Mouse (Mus musculus): Measurements from ENCODE around the gene Dop1b. TPM values are rescaled to one million over a fixed set of nuclear protein-coding genes. Genes with fewer than 3 reads are reported as not detected.
"Not testable (repeated sequence)": the region's sequence is repeated elsewhere in the genome, so short reads cannot be mapped to it uniquely, and the experiment has no call there.

Gene Dop1b
- polyA plus RNA-seq, 1 experiment = 20.7 TPM

DNA sequence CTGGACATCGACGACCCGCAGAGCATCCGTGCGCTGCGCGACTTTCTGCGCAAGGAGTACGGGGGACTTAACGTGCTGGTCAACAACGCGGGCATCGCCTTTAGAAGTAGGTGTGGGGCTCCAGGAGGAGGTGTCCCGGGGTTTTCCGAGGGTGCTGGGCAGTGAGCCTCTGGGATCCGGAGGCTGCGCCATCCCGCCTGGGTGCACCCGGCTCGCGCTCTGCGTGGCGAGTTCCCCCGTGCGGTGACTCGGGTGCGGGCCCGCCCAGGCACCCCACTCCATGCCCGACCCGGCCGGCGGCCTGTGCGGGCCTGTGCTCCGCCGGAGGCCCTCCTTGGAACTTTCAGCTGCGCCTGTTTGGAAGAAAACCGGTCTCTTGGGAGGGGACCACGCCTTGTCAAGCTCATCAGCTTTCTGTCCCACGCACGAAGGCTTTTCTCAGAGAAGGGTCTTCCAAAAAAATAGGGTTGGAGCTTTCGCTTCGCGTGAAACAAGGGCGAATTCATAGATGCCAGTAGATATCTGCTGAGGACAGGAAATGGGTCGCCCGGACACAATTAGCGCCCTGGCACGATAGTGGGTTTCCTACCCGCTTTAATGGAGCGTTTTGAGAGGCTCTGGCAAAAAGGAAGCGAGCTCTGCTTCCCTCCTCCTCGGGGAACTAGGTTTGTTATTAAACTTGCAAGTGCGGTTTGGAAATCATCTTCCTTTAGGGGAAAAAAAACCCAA lies 28.0 kb upstream of the Dop1b start:
- H3K27ac ChIP-seq (ENCODE audit: insufficient read depth, low read length) = no peak overlapping the region

DNA sequence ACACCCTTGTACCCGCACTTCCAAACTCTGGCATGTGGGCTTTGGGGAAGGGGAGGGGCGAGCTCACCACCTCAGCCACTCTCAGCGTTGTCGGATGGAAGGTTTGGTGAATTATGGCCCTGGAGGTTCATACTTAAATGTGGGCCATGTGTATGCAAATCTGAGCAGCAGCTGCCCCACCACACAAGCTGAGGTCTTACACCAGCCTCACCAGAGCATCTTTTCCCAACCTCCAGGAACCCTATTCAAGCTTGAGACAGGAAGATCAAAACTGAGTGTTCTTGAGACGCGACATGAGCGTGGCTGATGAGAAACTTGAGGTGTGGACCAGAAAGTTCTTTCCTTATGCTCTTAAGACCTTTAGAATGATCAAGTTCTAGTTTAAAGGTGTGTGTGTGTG lies 27.3 kb upstream of the Dop1b start:
- H3K4me1 ChIP-seq (ENCODE audit: control insufficient read depth, insufficient read depth, low read length) = no peaks in the 10 kb centered on the region
- no peak overlapping the region for H3K4me3 ChIP-seq (ENCODE audit: insufficient read depth, low read length)
- TF ChIP-seq POLR2A (IDR thresholded peaks at IDR 0.05; ENCODE audit: low read depth, low read length) = no peak
- H3K27ac ChIP-seq (ENCODE audit: insufficient read depth, low read length) = no peak overlapping the region

More for the DNA sequence above, 28.0 kb upstream of the Dop1b start:
- H3K4me3 ChIP-seq (ENCODE audit: insufficient read depth, low read length) = peak overlapping the region; percentile 40
- no peak for TF ChIP-seq CTCF (IDR thresholded peaks at IDR 0.05; ENCODE audit: borderline replicate concordance, insufficient read depth, low read length)
- TF ChIP-seq POLR2A (IDR thresholded peaks at IDR 0.05; ENCODE audit: low read depth, low read length) = no peak
- H3K4me1 ChIP-seq (ENCODE audit: control insufficient read depth, insufficient read depth, low read length) = no peaks in the 10 kb centered on the region

GRCm38 (mm10) chr16:93685783-93686182 lies 25.9 kb upstream of the Dop1b start:
- H3K4me3 ChIP-seq (ENCODE audit: insufficient read depth, low read length); H3K27ac ChIP-seq (ENCODE audit: insufficient read depth, low read length); H3K4me1 ChIP-seq (ENCODE audit: control insufficient read depth, insufficient read depth, low read length): not testable (repeated sequence)

DNA sequence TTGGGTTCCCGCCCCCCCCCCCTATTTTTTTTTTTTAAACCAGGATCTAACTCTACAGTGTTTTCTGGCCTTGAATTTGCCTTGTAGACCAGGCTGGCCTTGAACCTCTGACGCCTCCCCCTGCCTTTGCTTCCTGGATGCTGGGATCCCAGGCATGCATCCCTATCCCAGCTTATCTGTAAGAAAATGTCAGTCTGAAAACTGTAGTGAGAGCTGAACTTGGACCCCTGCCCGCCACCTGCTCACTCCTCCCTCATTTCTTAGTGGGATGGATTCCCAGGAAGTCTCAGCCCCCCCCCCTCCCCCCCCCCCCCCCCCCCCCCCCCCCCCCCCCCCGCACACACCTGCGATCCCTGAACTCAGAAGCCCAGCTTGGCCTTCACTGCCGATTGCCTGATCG lies 25.3 kb upstream of the Dop1b start:
- no peak overlapping the region for H3K4me3 ChIP-seq (ENCODE audit: insufficient read depth, low read length)
- no peak for TF ChIP-seq POLR2A (IDR thresholded peaks at IDR 0.05; ENCODE audit: low read depth, low read length)
- TF ChIP-seq CTCF (IDR thresholded peaks at IDR 0.05; ENCODE audit: borderline replicate concordance, insufficient read depth, low read length) = no peak
- no peaks in the 10 kb centered on the region for H3K4me1 ChIP-seq (ENCODE audit: control insufficient read depth, insufficient read depth, low read length)
- no peak overlapping the region for H3K27ac ChIP-seq (ENCODE audit: insufficient read depth, low read length)

GRCm38 (mm10) chr16:93686945-93687344 lies 24.8 kb upstream of the Dop1b start:
- no peak overlapping the region for H3K4me3 ChIP-seq (ENCODE audit: insufficient read depth, low read length)
- H3K4me1 ChIP-seq (ENCODE audit: control insufficient read depth, insufficient read depth, low read length) = no peaks in the 10 kb centered on the region
- TF ChIP-seq CTCF (IDR thresholded peaks at IDR 0.05; ENCODE audit: borderline replicate concordance, insufficient read depth, low read length) = no peak
- TF ChIP-seq POLR2A (IDR thresholded peaks at IDR 0.05; ENCODE audit: low read depth, low read length) = no peak
- H3K27ac ChIP-seq (ENCODE audit: insufficient read depth, low read length) = no peak overlapping the region

- Histone ChIP-seq H3K27ac (ENCODE audit: insufficient read depth, low read length) (no peak overlapping the region), H3K4me3 (ENCODE audit: insufficient read depth, low read length) (no peak overlapping the region), H3K4me1 (ENCODE audit: control insufficient read depth, insufficient read depth, low read length) (no peaks in the 10 kb centered on the region)
- TF ChIP-seq CTCF (IDR thresholded peaks at IDR 0.05; ENCODE audit: borderline replicate concordance, insufficient read depth, low read length) = no peak
- TF ChIP-seq POLR2A (IDR thresholded peaks at IDR 0.05; ENCODE audit: low read depth, low read length) = no peak
Measured at GRCm38 (mm10) chr16:93691206-93691841, 20.4 kb upstream of the Dop1b start.

- Histone ChIP-seq H3K4me1 (ENCODE audit: control insufficient read depth, insufficient read depth, low read length) (no peaks in the 10 kb centered on the region), H3K27ac (ENCODE audit: insufficient read depth, low read length) (no peak overlapping the region), H3K4me3 (ENCODE audit: insufficient read depth, low read length) (no peak overlapping the region)
- TF ChIP-seq POLR2A (IDR thresholded peaks at IDR 0.05; ENCODE audit: low read depth, low read length) (no peak), CTCF (IDR thresholded peaks at IDR 0.05; ENCODE audit: borderline replicate concordance, insufficient read depth, low read length) (no peak)
Measured at GRCm38 (mm10) chr16:93692744-93693143, 19.0 kb upstream of the Dop1b start.

DNA sequence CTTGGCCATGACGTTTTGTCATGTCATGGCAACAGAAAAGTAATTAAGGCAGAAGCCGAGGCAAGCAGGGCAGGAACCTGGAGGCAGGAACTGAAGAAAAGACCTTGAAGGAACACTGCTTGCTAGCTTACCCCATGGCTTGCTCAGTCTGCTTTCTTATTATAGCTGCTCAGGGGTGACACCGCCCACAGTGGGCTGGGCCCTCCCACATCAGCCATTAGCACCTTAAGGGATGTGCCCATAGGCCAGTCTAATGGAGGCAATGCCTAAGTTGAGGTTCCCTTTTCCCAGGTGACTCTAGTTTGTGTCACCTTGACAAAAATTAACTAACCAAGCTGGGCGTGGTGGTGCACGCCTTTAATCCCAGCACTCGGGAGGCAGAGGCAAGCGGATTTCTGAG lies 4.6 kb upstream of the Dop1b start:
- TF ChIP-seq POLR2A (IDR thresholded peaks at IDR 0.05; ENCODE audit: low read depth, low read length) (no peak), CTCF (IDR thresholded peaks at IDR 0.05; ENCODE audit: borderline replicate concordance, insufficient read depth, low read length) (no peak)
- Histone ChIP-seq H3K4me3 (ENCODE audit: insufficient read depth, low read length) (no peak overlapping the region), H3K27ac (ENCODE audit: insufficient read depth, low read length) (no peak overlapping the region), H3K4me1 (ENCODE audit: control insufficient read depth, insufficient read depth, low read length) (no peaks in the 10 kb centered on the region)

- Histone ChIP-seq H3K27ac (ENCODE audit: insufficient read depth, low read length) (no peak overlapping the region), H3K4me3 (ENCODE audit: insufficient read depth, low read length) (no peak overlapping the region), H3K4me1 (ENCODE audit: control insufficient read depth, insufficient read depth, low read length) (peaks cover 2% of the 10 kb centered on the region)
- no peak for TF ChIP-seq CTCF (IDR thresholded peaks at IDR 0.05; ENCODE audit: borderline replicate concordance, insufficient read depth, low read length)
- no peak for TF ChIP-seq POLR2A (IDR thresholded peaks at IDR 0.05; ENCODE audit: low read depth, low read length)
Measured at GRCm38 (mm10) chr16:93709217-93709616, 2.5 kb upstream of the Dop1b start.

- Histone ChIP-seq H3K4me1 (ENCODE audit: control insufficient read depth, insufficient read depth, low read length) (peaks cover 2% of the 10 kb centered on the region), H3K4me3 (ENCODE audit: insufficient read depth, low read length) (peak overlapping the region; percentile 81), H3K27ac (ENCODE audit: insufficient read depth, low read length) (no peak overlapping the region)
- TF ChIP-seq POLR2A (IDR thresholded peaks at IDR 0.05; ENCODE audit: low read depth, low read length) (0 out of 2 replicates have a peak, but pooled peaks have one; percentile 13), CTCF (IDR thresholded peaks at IDR 0.05; ENCODE audit: borderline replicate concordance, insufficient read depth, low read length) (peak; percentile 74)
Measured at GRCm38 (mm10) chr16:93710924-93711323, 780 bp upstream of the Dop1b start.

Data from embryonic fibroblast, embryonic 13.5 days (primary cell).